Mouse (Mus musculus): ENCODE measurements at regions not wholly inside any gene's neighbourhood (a gene's known extent, or its start where the extent isn't known, plus 50 kb on each side); places are given as distances from the start of the nearest gene placed in this dataset.

- no peak for DNase-seq (ENCODE audit: low spot score in 2 of 2)
Observed at GRCm38 (mm10) chr4:125932036-125932756, 92.2 kb upstream of the Csf3r start.

- no peak for DNase-seq (ENCODE audit: low spot score in 2 of 2)
Observed at GRCm38 (mm10) chr4:125936357-125936756, 88.0 kb upstream of the Csf3r start.

- no peak for DNase-seq (ENCODE audit: low spot score in 2 of 2)
Observed at GRCm38 (mm10) chr4:125938186-125938585, 86.2 kb upstream of the Csf3r start.

- DNase-seq (ENCODE audit: low spot score in 2 of 2), result no peak
Observed at GRCm38 (mm10) chr4:125941266-125941665, 83.1 kb upstream of the Csf3r start.

GRCm38 (mm10) chr4:125941916-125942315 lies 82.4 kb upstream of the Csf3r start:
- peak in 1 of 2 experiments; percentile 61 for DNase-seq (ENCODE audit: low spot score in 2 of 2)

- no peak for DNase-seq (ENCODE audit: low spot score in 2 of 2)
Observed at GRCm38 (mm10) chr4:125945062-125945461, 79.3 kb upstream of the Csf3r start.

- no peak for DNase-seq (ENCODE audit: low spot score in 2 of 2)
Observed at GRCm38 (mm10) chr4:125959426-125959825, 64.9 kb upstream of the Csf3r start.

GRCm38 (mm10) chr4:125960704-125961279 lies 63.6 kb upstream of the Csf3r start:
- no peak for DNase-seq (ENCODE audit: low spot score in 2 of 2)

- DNase-seq (ENCODE audit: low spot score in 2 of 2), result peak; percentile 29 to 72
Observed at GRCm38 (mm10) chr4:125962677-125963076, 61.7 kb upstream of the Csf3r start.
